Mouse (Mus musculus) E14TG2a.4 (cell line): ENCODE data around the gene Chst8.

ENCODE experiments used
- CTCF ChIP-seq: conservative IDR thresholded peaks from 2 replicates; pipeline ENCODE4 v1.5.1; 2014; ENCODE audit warnings: low read length
- NANOG ChIP-seq: IDR thresholded peaks from 2 replicates; pipeline ENCODE4 v1.6.1; 2014; ENCODE audit warnings: borderline replicate concordance, low read length, mixed read lengths
- POU5F1 ChIP-seq: IDR thresholded peaks from 2 replicates; pipeline ENCODE4 v1.6.1; 2014; ENCODE audit warnings: low read length, borderline replicate concordance

GRCm38 (mm10) chr7:34734348-34734747, 78.2 kb downstream of the Chst8 start:
- TF ChIP-seq NANOG (no peak), CTCF (no peak), POU5F1 (no peak)
